Mouse (Mus musculus): ENCODE measurements around the gene Il1r2.

Gene Il1r2

GRCm38 (mm10) chr1:40128481-40128880 lies 54.6 kb downstream of the Il1r2 start:
- no peak for DNase-seq (ENCODE audit: extremely low read depth, insufficient read length, low spot score)

GRCm38 (mm10) chr1:40129321-40129720 lies 55.4 kb downstream of the Il1r2 start:
- DNase-seq (ENCODE audit: extremely low read depth, insufficient read length, low spot score): no peak

GRCm38 (mm10) chr1:40131631-40132030 lies 57.8 kb downstream of the Il1r2 start:
- no peak for DNase-seq (ENCODE audit: extremely low read depth, insufficient read length, low spot score)

- no peak for DNase-seq (ENCODE audit: extremely low read depth, insufficient read length, low spot score)
Observed at GRCm38 (mm10) chr1:40132721-40133120, 58.8 kb downstream of the Il1r2 start.

GRCm38 (mm10) chr1:40133567-40133966 lies 59.7 kb downstream of the Il1r2 start:
- DNase-seq (ENCODE audit: extremely low read depth, insufficient read length, low spot score): no peak

- DNase-seq (ENCODE audit: extremely low read depth, insufficient read length, low spot score): peak; percentile 54
Observed at GRCm38 (mm10) chr1:40139798-40140532, 66.1 kb downstream of the Il1r2 start.

GRCm38 (mm10) chr1:40156096-40156495 lies 82.2 kb downstream of the Il1r2 start:
- DNase-seq (ENCODE audit: extremely low read depth, insufficient read length, low spot score): no peak

GRCm38 (mm10) chr1:40163329-40163917 lies 89.5 kb downstream of the Il1r2 start:
- no peak for DNase-seq (ENCODE audit: extremely low read depth, insufficient read length, low spot score)

- DNase-seq (ENCODE audit: extremely low read depth, insufficient read length, low spot score): no peak
Observed at GRCm38 (mm10) chr1:40164331-40164730, 90.5 kb downstream of the Il1r2 start.

GRCm38 (mm10) chr1:40167585-40167984 lies 93.7 kb downstream of the Il1r2 start:
- no peak for DNase-seq (ENCODE audit: extremely low read depth, insufficient read length, low spot score)

GRCm38 (mm10) chr1:40171878-40172277 lies 98.0 kb downstream of the Il1r2 start:
- peak; percentile 30 for DNase-seq (ENCODE audit: extremely low read depth, insufficient read length, low spot score)

GRCm38 (mm10) chr1:40174146-40174545 lies 100.3 kb downstream of the Il1r2 start:
- peak; percentile 67 for DNase-seq (ENCODE audit: extremely low read depth, insufficient read length, low spot score)
